Mouse (Mus musculus): ENCODE results near the gene Slc12a3. TPM values are rescaled to one million over a fixed set of nuclear protein-coding genes. Genes with fewer than 3 reads are reported as not detected.
A peak's percentile ranks its signal among the peaks of the same experiment; 100 is the strongest.

Slc12a3 gene
- polyA plus RNA-seq, 1 experiment from 2014 or later: 0.07 TPM

- no peak overlapping the region for H3K9ac ChIP-seq (replicated peaks; ENCODE audit: low read length)
- ATAC-seq (ENCODE audit: low FRiP score, low TSS enrichment): no peak
- H3K4me2 ChIP-seq (ENCODE audit: low read length): no peak overlapping the region
- no peaks in the 10 kb centered on the region for H3K9me3 ChIP-seq (ENCODE audit: control insufficient read depth, low read length)
- WGBS: 82% methylated on average over 5 of the region's 5 CpGs
- H3K27ac ChIP-seq (replicated peaks; ENCODE audit: low read depth, low read length): no peak overlapping the region
- H3K4me1 ChIP-seq (ENCODE audit: control insufficient read depth, insufficient read depth, low read length): no peaks in the 10 kb centered on the region
- peak; percentile 46 for DNase-seq
- no peaks in the 10 kb centered on the region for H3K36me3 ChIP-seq (ENCODE audit: control insufficient read depth, insufficient read depth, low read length)
- no peaks in the 10 kb centered on the region for H3K27me3 ChIP-seq (ENCODE audit: control insufficient read depth, insufficient read depth, low read length)
- H3K4me3 ChIP-seq (replicated peaks; ENCODE audit: low read depth, low read length): no peak overlapping the region
Measured at GRCm38 (mm10) chr8:94358541-94358940, 29.5 kb downstream of the Slc12a3 start.

- ATAC-seq (ENCODE audit: low FRiP score, low TSS enrichment) (no peak), DNase-seq (no peak)
- no peak overlapping the region for H3K27ac ChIP-seq (replicated peaks; ENCODE audit: low read depth, low read length)
- H3K27me3 ChIP-seq (ENCODE audit: control insufficient read depth, insufficient read depth, low read length): no peaks in the 10 kb centered on the region
- H3K4me1 ChIP-seq (ENCODE audit: control insufficient read depth, insufficient read depth, low read length): no peaks in the 10 kb centered on the region
- H3K9me3 ChIP-seq (ENCODE audit: control insufficient read depth, low read length): no peaks in the 10 kb centered on the region
- WGBS: 89% methylated on average over 6 of the region's 6 CpGs
- no peaks in the 10 kb centered on the region for H3K36me3 ChIP-seq (ENCODE audit: control insufficient read depth, insufficient read depth, low read length)
- H3K4me2 ChIP-seq (ENCODE audit: low read length): no peak overlapping the region
- no peak overlapping the region for H3K4me3 ChIP-seq (replicated peaks; ENCODE audit: low read depth, low read length)
- no peak overlapping the region for H3K9ac ChIP-seq (replicated peaks; ENCODE audit: low read length)
Measured at GRCm38 (mm10) chr8:94361774-94362431, 32.9 kb downstream of the Slc12a3 start.

- H3K9me3 ChIP-seq (ENCODE audit: control insufficient read depth, low read length): no peaks in the 10 kb centered on the region
- H3K27me3 ChIP-seq (ENCODE audit: control insufficient read depth, insufficient read depth, low read length): no peaks in the 10 kb centered on the region
- no peak overlapping the region for H3K4me2 ChIP-seq (ENCODE audit: low read length)
- no peak overlapping the region for H3K9ac ChIP-seq (replicated peaks; ENCODE audit: low read length)
- H3K36me3 ChIP-seq (ENCODE audit: control insufficient read depth, insufficient read depth, low read length): no peaks in the 10 kb centered on the region
- WGBS: 83% methylated on average over 7 of the region's 7 CpGs
- no peak overlapping the region for H3K4me3 ChIP-seq (replicated peaks; ENCODE audit: low read depth, low read length)
- no peak overlapping the region for H3K27ac ChIP-seq (replicated peaks; ENCODE audit: low read depth, low read length)
- DNase-seq: no peak
- ATAC-seq (ENCODE audit: low FRiP score, low TSS enrichment): no peak
- no peaks in the 10 kb centered on the region for H3K4me1 ChIP-seq (ENCODE audit: control insufficient read depth, insufficient read depth, low read length)
Measured at GRCm38 (mm10) chr8:94362607-94363239, 33.7 kb downstream of the Slc12a3 start.

GRCm38 (mm10) chr8:94363288-94363688 lies 34.3 kb downstream of the Slc12a3 start:
- H3K36me3 ChIP-seq (ENCODE audit: control insufficient read depth, insufficient read depth, low read length): no peaks in the 10 kb centered on the region
- DNase-seq (peak; percentile 28), ATAC-seq (ENCODE audit: low FRiP score, low TSS enrichment) (no peak)
- no peaks in the 10 kb centered on the region for H3K27me3 ChIP-seq (ENCODE audit: control insufficient read depth, insufficient read depth, low read length)
- WGBS: 59% methylated on average over 4 of the region's 4 CpGs
- no peak overlapping the region for H3K4me3 ChIP-seq (replicated peaks; ENCODE audit: low read depth, low read length)
- no peak overlapping the region for H3K27ac ChIP-seq (replicated peaks; ENCODE audit: low read depth, low read length)
- no peak overlapping the region for H3K4me2 ChIP-seq (ENCODE audit: low read length)
- H3K4me1 ChIP-seq (ENCODE audit: control insufficient read depth, insufficient read depth, low read length): no peaks in the 10 kb centered on the region
- no peaks in the 10 kb centered on the region for H3K9me3 ChIP-seq (ENCODE audit: control insufficient read depth, low read length)
- no peak overlapping the region for H3K9ac ChIP-seq (replicated peaks; ENCODE audit: low read length)

GRCm38 (mm10) chr8:94363906-94364305 lies 34.9 kb downstream of the Slc12a3 start:
- Histone ChIP-seq H3K27ac (replicated peaks; ENCODE audit: low read depth, low read length) (no peak overlapping the region), H3K4me2 (ENCODE audit: low read length) (no peak overlapping the region), H3K27me3 (ENCODE audit: control insufficient read depth, insufficient read depth, low read length) (no peaks in the 10 kb centered on the region), H3K4me3 (replicated peaks; ENCODE audit: low read depth, low read length) (no peak overlapping the region), H3K4me1 (ENCODE audit: control insufficient read depth, insufficient read depth, low read length) (no peaks in the 10 kb centered on the region), H3K9me3 (ENCODE audit: control insufficient read depth, low read length) (no peaks in the 10 kb centered on the region; the same call in 1 of the 2 replicates), H3K9ac (replicated peaks; ENCODE audit: low read length) (no peak overlapping the region), H3K36me3 (ENCODE audit: control insufficient read depth, insufficient read depth, low read length) (no peaks in the 10 kb centered on the region)
- WGBS: 91% methylated on average over 2 of the region's 2 CpGs
- no peak for ATAC-seq (ENCODE audit: low FRiP score, low TSS enrichment)
- DNase-seq: no peak

GRCm38 (mm10) chr8:94364686-94365312 lies 35.8 kb downstream of the Slc12a3 start:
- no peak overlapping the region for H3K27ac ChIP-seq (replicated peaks; ENCODE audit: low read depth, low read length)
- no peaks in the 10 kb centered on the region for H3K27me3 ChIP-seq (ENCODE audit: control insufficient read depth, insufficient read depth, low read length)
- no peak overlapping the region for H3K9ac ChIP-seq (replicated peaks; ENCODE audit: low read length)
- DNase-seq (no peak), ATAC-seq (ENCODE audit: low FRiP score, low TSS enrichment) (no peak)
- no peak overlapping the region for H3K4me3 ChIP-seq (replicated peaks; ENCODE audit: low read depth, low read length)
- no peaks in the 10 kb centered on the region; the same call in 1 of the 2 replicates for H3K9me3 ChIP-seq (ENCODE audit: control insufficient read depth, low read length)
- no peaks in the 10 kb centered on the region for H3K36me3 ChIP-seq (ENCODE audit: control insufficient read depth, insufficient read depth, low read length)
- 85% methylated on average over 6 of the region's 6 CpGs for WGBS
- H3K4me2 ChIP-seq (ENCODE audit: low read length): no peak overlapping the region
- no peaks in the 10 kb centered on the region for H3K4me1 ChIP-seq (ENCODE audit: control insufficient read depth, insufficient read depth, low read length)

- Histone ChIP-seq H3K4me3 (replicated peaks; ENCODE audit: low read depth, low read length) (no peak overlapping the region), H3K9ac (replicated peaks; ENCODE audit: low read length) (no peak overlapping the region), H3K27me3 (ENCODE audit: control insufficient read depth, insufficient read depth, low read length) (no peaks in the 10 kb centered on the region), H3K4me1 (ENCODE audit: control insufficient read depth, insufficient read depth, low read length) (no peaks in the 10 kb centered on the region), H3K9me3 (ENCODE audit: control insufficient read depth, low read length) (no peaks in the 10 kb centered on the region; the same call in 1 of the 2 replicates), H3K36me3 (ENCODE audit: control insufficient read depth, insufficient read depth, low read length) (no peaks in the 10 kb centered on the region), H3K27ac (replicated peaks; ENCODE audit: low read depth, low read length) (no peak overlapping the region), H3K4me2 (ENCODE audit: low read length) (no peak overlapping the region)
- no peak for DNase-seq
- no peak for ATAC-seq (ENCODE audit: low FRiP score, low TSS enrichment)
- 91% methylated on average over 9 of the region's 9 CpGs for WGBS
Measured at GRCm38 (mm10) chr8:94365410-94365981, 36.5 kb downstream of the Slc12a3 start.

- 84% methylated on average over 5 of the region's 5 CpGs for WGBS
- Histone ChIP-seq H3K36me3 (ENCODE audit: control insufficient read depth, insufficient read depth, low read length) (no peaks in the 10 kb centered on the region), H3K27ac (replicated peaks; ENCODE audit: low read depth, low read length) (no peak overlapping the region), H3K9ac (replicated peaks; ENCODE audit: low read length) (no peak overlapping the region), H3K4me1 (ENCODE audit: control insufficient read depth, insufficient read depth, low read length) (no peaks in the 10 kb centered on the region), H3K9me3 (ENCODE audit: control insufficient read depth, low read length) (no peaks in the 10 kb centered on the region; the same call in 1 of the 2 replicates), H3K4me3 (replicated peaks; ENCODE audit: low read depth, low read length) (no peak overlapping the region), H3K4me2 (ENCODE audit: low read length) (no peak overlapping the region), H3K27me3 (ENCODE audit: control insufficient read depth, insufficient read depth, low read length) (no peaks in the 10 kb centered on the region)
- ATAC-seq (ENCODE audit: low FRiP score, low TSS enrichment) (no peak), DNase-seq (no peak)
Measured at GRCm38 (mm10) chr8:94370839-94371238, 41.8 kb downstream of the Slc12a3 start.

Data from midbrain, embryonic 14.5 days (tissue).